19 mouse cellular contexts compared by ENCODE assay signal in genomic region chr5:118177640-118178039, GRCm38 (mm10). TPM values are rescaled to one million over a fixed set of nuclear protein-coding genes. Genes with fewer than 3 reads are reported as not detected.
DNase-seq lines count a peak whose midpoint lies in the region; TF ChIP-seq lines count a peak whose summit lies in the region.
"Had no signal": no experiment of that assay in that cellular context is flagged by ENCODE, and none has a peak within 500 bp of the region (broad histone marks: within the 10 kb centered on the region; RNA-seq: fewer than 3 reads in every experiment).

No protein-coding gene starts in this region.

- TF ChIP-seq CTCF in left cerebral cortex, adult 2 months (IDR thresholded peaks at IDR 0.05): no peak

- peak; percentile 8 to 52 for DNase-seq in left cerebral cortex, adult 2 months (ENCODE audit: extremely low spot score in 1 of 2, low spot score in 2 of 2)
- DNase-seq in left cerebral cortex, postnatal 14 days (ENCODE audit: low spot score in 2 of 2): no peak
- peak; percentile 51 for DNase-seq in right cerebral cortex, postnatal 25 days
- no peak for DNase-seq in right cerebral cortex, postnatal 4 days
- no peak for DNase-seq in kidney, adult 18-20 months
- DNase-seq: adrenal gland, adult 2 months; adrenal gland, postnatal 10 days; adrenal gland, postnatal 25 days; cerebellum, adult 11-12 months; cerebellum, adult 2 months; cerebellum, adult 9-10 months; cerebellum, postnatal 10 days; cerebellum, postnatal 25 days; forebrain, postnatal 0 days had no signal

- H3K4me3 ChIP-seq in left cerebral cortex, adult 2 months: no peak overlapping the region
- H3K4me3 ChIP-seq: embryonic facial prominence, embryonic 10.5 days; embryonic facial prominence, embryonic 12.5 days; forebrain, embryonic 13.5 days; forebrain, embryonic 15.5 days had no signal

- no peak overlapping the region for H3K27ac ChIP-seq in left cerebral cortex, adult 2 months
- H3K27ac ChIP-seq: embryonic facial prominence, embryonic 10.5 days; embryonic facial prominence, embryonic 12.5 days; forebrain, embryonic 13.5 days; forebrain, embryonic 15.5 days had no signal

- intact Hi-C loops in left cerebral cortex, adult 2 months (cut with DNase I): no loop called here
- intact Hi-C loops in left cerebral cortex, postnatal 14 days (cut with DNase I): no loop called here

RNA-seq across cellular contexts. Expression of gene Hrk, which starts 13.2 kb away (rescaled TPM):
- total RNA-seq in left cerebral cortex, adult 2 months (2021): 10 to 100 TPM; 26.6 to 26.7 TPM
- total RNA-seq in left cerebral cortex, postnatal 14 days (2021): 10 to 100 TPM; 30.4 to 37.8 TPM
- total RNA-seq: adrenal gland, adult 2 months; MEL had no signal

RNA-seq across cellular contexts. Expression of gene Fbxw8, which starts 22.4 kb away (rescaled TPM):
- 10 to 100 TPM; 34.5 to 35.1 TPM for total RNA-seq in left cerebral cortex, adult 2 months (2021)
- 10 to 100 TPM; 34.7 to 36.6 TPM for total RNA-seq in left cerebral cortex, postnatal 14 days (2021)

Comparison
In these comparisons a context has a peak if more than half of its experiments do, and no peak if none do; other contexts are left out.
1. DNase-seq: peak in left cerebral cortex, adult 2 months (2 of 2) and right cerebral cortex, postnatal 25 days (single experiment); none in left cerebral cortex, postnatal 14 days (0 of 2), right cerebral cortex, postnatal 4 days (single experiment) and kidney, adult 18-20 months (single experiment).